Mouse (Mus musculus) lung, embryonic 16.5 days (tissue): ENCODE results near the gene 1700001J03Rik. TPM values are rescaled to one million over a fixed set of nuclear protein-coding genes. Genes with fewer than 3 reads are reported as not detected.

Experiments used
- ATAC-seq: fragments of 200-750 bp; cut with Nextera tagmentation; 2 replicates; pipeline ENCODE4 v1.8.0; 2017; ENCODE audit warnings: low read depth, mild to moderate bottlenecking, moderate library complexity
- H3K27ac ChIP-seq: fragments of 300-500 bp; sonication (generic); 2 replicates; pipeline ENCODE4 v1.5.1; 2014; ENCODE audit warnings: mild to moderate bottlenecking, control low read depth, low read length
- H3K27me3 ChIP-seq: fragments of 300-500 bp; sonication (generic); 2 replicates; pipeline ENCODE4 v1.6.1; 2014; ENCODE audit warnings: low read depth, low read length, mixed read lengths; ENCODE audit not compliant: control insufficient read depth, insufficient read depth
- H3K36me3 ChIP-seq: fragments of 300-500 bp; sonication (generic); 2 replicates; pipeline ENCODE4 v1.6.1; 2014; ENCODE audit warnings: low read length; ENCODE audit not compliant: control insufficient read depth, insufficient read depth
- H3K4me1 ChIP-seq: fragments of 300-500 bp; sonication (generic); replicated peaks from 2 replicates; pipeline ENCODE4 v1.6.1; 2014; ENCODE audit warnings: low read length, mixed read lengths; ENCODE audit not compliant: control insufficient read depth, insufficient read depth
- H3K4me2 ChIP-seq: fragments of 300-500 bp; sonication (generic); 2 replicates; pipeline ENCODE4 v1.6.1; 2014; ENCODE audit warnings: low read depth, low read length, control low read depth
- H3K4me3 ChIP-seq: fragments of 300-500 bp; sonication (generic); 2 replicates; pipeline ENCODE4 v1.5.1; 2014; ENCODE audit warnings: mild to moderate bottlenecking, low read length, control low read depth
- H3K9ac ChIP-seq: fragments of 300-500 bp; sonication (generic); 2 replicates; pipeline ENCODE4 v1.6.1; 2014; ENCODE audit warnings: low read length, control low read depth
- H3K9me3 ChIP-seq: fragments of 300-500 bp; sonication (generic); 2 replicates; pipeline ENCODE4 v1.6.1; 2016; ENCODE audit warnings: low read length; ENCODE audit not compliant: control insufficient read depth
- WGBS: fragments of 180-500 bp; shearing (Covaris S2); extraction: QIAGEN DNeasy Blood & Tissue Kit; methylation state at CpG from one replicate; pipeline ENCODE4 v1.1.7; 2014; 5-methylcytosine and 5-hydroxymethylcytosine counted together
- polyA plus RNA-seq: library from polyadenylated mRNA; unstranded; fragments of >200 nt; fragmentation: Nextera tagmentation; extraction: Ambion mirVana; gene quantifications from 2 replicates; pipeline ENCODE4 v1.2.1, GENCODE M21; 2015

1700001J03Rik gene
- polyA plus RNA-seq, 1 experiment from 2014 or later, result not detected

DNA sequence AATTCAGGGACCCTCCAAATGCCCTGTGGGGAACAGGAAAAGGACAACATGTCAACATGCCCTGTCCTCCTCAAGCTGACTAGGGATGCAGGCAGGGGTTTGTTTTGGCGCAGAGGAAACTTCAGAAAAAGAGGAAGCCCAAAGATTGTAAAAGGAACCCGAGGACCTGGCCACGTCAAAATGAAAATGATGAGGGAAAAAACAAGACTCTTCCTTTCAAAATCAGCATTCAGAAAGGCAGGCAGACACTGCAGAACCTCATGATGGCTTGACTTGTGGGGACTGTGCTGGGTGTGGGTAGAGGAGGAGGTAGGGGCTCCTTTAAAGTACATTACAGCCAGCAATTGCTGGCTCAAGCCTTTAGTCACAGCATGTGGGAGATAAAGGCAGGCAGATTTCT lies 34.6 kb downstream of the 1700001J03Rik start:
- no peaks in the 10 kb centered on the region for H3K9me3 ChIP-seq
- H3K4me1 ChIP-seq, result no peaks in the 10 kb centered on the region
- no peaks in the 10 kb centered on the region for H3K27me3 ChIP-seq
- 67% methylated on average over 3 of the region's 3 CpGs for WGBS
- no peak for ATAC-seq
- H3K36me3 ChIP-seq, result no peaks in the 10 kb centered on the region
- no peak overlapping the region for H3K27ac ChIP-seq
- no peak overlapping the region for H3K9ac ChIP-seq
- H3K4me2 ChIP-seq, result no peak overlapping the region
- no peak overlapping the region for H3K4me3 ChIP-seq

DNA sequence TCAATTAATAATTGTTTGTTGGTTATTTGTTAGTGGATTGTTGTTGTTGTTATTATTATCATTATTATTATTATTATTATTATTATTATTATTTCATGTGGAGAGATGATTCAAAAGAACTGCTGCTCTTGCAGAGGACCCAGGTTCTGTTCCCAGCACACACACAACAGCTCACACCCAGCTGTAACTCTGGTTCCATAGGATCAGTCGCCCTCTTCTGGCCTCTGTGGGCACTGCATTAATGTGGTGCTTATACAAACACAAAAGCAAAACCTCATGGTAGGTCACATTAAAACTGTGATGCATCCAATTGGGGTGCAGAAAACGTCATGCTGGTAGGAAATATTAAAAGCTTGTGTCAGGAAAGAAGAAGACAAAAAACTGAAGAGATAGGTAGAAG lies 37.2 kb downstream of the 1700001J03Rik start:
- 39% methylated on average over 2 of the region's 2 CpGs for WGBS
- Histone ChIP-seq H3K4me2 (no peak overlapping the region), H3K9me3 (no peaks in the 10 kb centered on the region), H3K4me3 (no peak overlapping the region), H3K27ac (no peak overlapping the region), H3K9ac (no peak overlapping the region), H3K4me1 (no peaks in the 10 kb centered on the region), H3K27me3 (no peaks in the 10 kb centered on the region), H3K36me3 (no peaks in the 10 kb centered on the region)
- ATAC-seq, result no peak

Other genes with a start within 250 kb of the 1700001J03Rik start
- not detected in 2 replicates for gene Cyp3a25, start 175.7 kb downstream of the 1700001J03Rik start, polyA plus RNA-seq
- gene Cyp3a59, start 106.0 kb downstream of the 1700001J03Rik start, polyA plus RNA-seq, result not detected in 2 replicates
- gene Gm5565, start 24.8 kb downstream of the 1700001J03Rik start, polyA plus RNA-seq, result not detected in 2 replicates
- not detected in 2 replicates for gene Gm6309, start 14.6 kb downstream of the 1700001J03Rik start, polyA plus RNA-seq
- gene Rnf6, start 36.3 kb upstream of the 1700001J03Rik start, polyA plus RNA-seq, result 55.9 and 59.5 TPM in 2 replicates
- 8.4 and 8.8 TPM in 2 replicates for gene Cdk8, start 45.9 kb upstream of the 1700001J03Rik start, polyA plus RNA-seq
- 0.92 and 1.0 TPM in 2 replicates for gene Wasf3, start 199.7 kb upstream of the 1700001J03Rik start, polyA plus RNA-seq